Comparison of ENCODE assay signal across 23 mouse cellular contexts in genomic region chr19:58052444-58053135, GRCm38 (mm10).
DNase-seq lines count a peak whose midpoint lies in the region; ATAC-seq and TF ChIP-seq lines count a peak whose summit lies in the region.
"Had no signal": no experiment of that assay in that cellular context is flagged by ENCODE, and none has a peak within 500 bp of the region (broad histone marks: within the 10 kb centered on the region; RNA-seq: fewer than 3 reads in every experiment).

No protein-coding gene starts in this region.

- H3K36me3 ChIP-seq in hindbrain, embryonic 11.5 days (ENCODE audit: control insufficient read depth, insufficient read depth, low read length) = no peaks in the 10 kb centered on the region
- no peaks in the 10 kb centered on the region for H3K36me3 ChIP-seq in hindbrain, postnatal 0 days (ENCODE audit: insufficient read depth, low read length)
- no peaks in the 10 kb centered on the region for H3K36me3 ChIP-seq in neural tube, embryonic 11.5 days (ENCODE audit: control insufficient read depth, insufficient read depth, low read length)
- H3K36me3 ChIP-seq in neural tube, embryonic 15.5 days = no peaks in the 10 kb centered on the region
- no peaks in the 10 kb centered on the region for H3K36me3 ChIP-seq in midbrain, embryonic 14.5 days (ENCODE audit: control insufficient read depth, insufficient read depth, low read length)
- H3K36me3 ChIP-seq: forebrain, embryonic 15.5 days; heart, embryonic 13.5 days; kidney, embryonic 15.5 days; liver, embryonic 13.5 days; lung, embryonic 15.5 days had no signal

- H3K4me2 ChIP-seq in hindbrain, embryonic 11.5 days (replicated peaks; ENCODE audit: low read depth, low read length) = no peak overlapping the region
- H3K4me2 ChIP-seq in hindbrain, postnatal 0 days (ENCODE audit: low read depth, low read length) = no peak overlapping the region
- no peak overlapping the region for H3K4me2 ChIP-seq in neural tube, embryonic 11.5 days (ENCODE audit: low read depth)
- H3K4me2 ChIP-seq in neural tube, embryonic 15.5 days = no peak overlapping the region
- H3K4me2 ChIP-seq in midbrain, embryonic 14.5 days (ENCODE audit: low read length) = no peak overlapping the region
- H3K4me2 ChIP-seq: forebrain, embryonic 15.5 days; heart, embryonic 13.5 days; kidney, embryonic 15.5 days; liver, embryonic 13.5 days; lung, embryonic 15.5 days had no signal

- peak; percentile 53; the same call in 1 of the 2 replicates for ATAC-seq in hindbrain, embryonic 11.5 days (ENCODE audit: low FRiP score)
- ATAC-seq in hindbrain, postnatal 0 days = no peak
- no peak for ATAC-seq in neural tube, embryonic 11.5 days (ENCODE audit: insufficient read depth, low FRiP score, low TSS enrichment)
- no peak for ATAC-seq in neural tube, embryonic 15.5 days (ENCODE audit: low FRiP score)
- ATAC-seq in midbrain, embryonic 14.5 days (ENCODE audit: low FRiP score, low TSS enrichment) = no peak
- ATAC-seq: forebrain, embryonic 15.5 days had no signal

- no peak overlapping the region for H3K9ac ChIP-seq in hindbrain, embryonic 11.5 days (ENCODE audit: low read depth, low read length)
- no peak overlapping the region for H3K9ac ChIP-seq in hindbrain, postnatal 0 days (replicated peaks; ENCODE audit: low read length)
- no peak overlapping the region for H3K9ac ChIP-seq in neural tube, embryonic 11.5 days (ENCODE audit: low read length)
- H3K9ac ChIP-seq in neural tube, embryonic 15.5 days (replicated peaks) = no peak overlapping the region
- H3K9ac ChIP-seq in midbrain, embryonic 14.5 days (replicated peaks; ENCODE audit: low read length) = no peak overlapping the region
- H3K9ac ChIP-seq: forebrain, embryonic 15.5 days; heart, embryonic 13.5 days; kidney, embryonic 15.5 days; liver, embryonic 13.5 days; lung, embryonic 15.5 days had no signal

- H3K4me3 ChIP-seq in hindbrain, embryonic 11.5 days (ENCODE audit: low read depth, low read length) = no peak overlapping the region
- no peak overlapping the region for H3K4me3 ChIP-seq in hindbrain, postnatal 0 days (ENCODE audit: low read length)
- H3K4me3 ChIP-seq in neural tube, embryonic 11.5 days (ENCODE audit: low read depth, low read length) = no peak overlapping the region
- H3K4me3 ChIP-seq in neural tube, embryonic 15.5 days (replicated peaks) = no peak overlapping the region
- no peak overlapping the region for H3K4me3 ChIP-seq in midbrain, embryonic 14.5 days (replicated peaks; ENCODE audit: low read depth, low read length)
- H3K4me3 ChIP-seq: forebrain, embryonic 15.5 days; heart, embryonic 13.5 days; kidney, embryonic 15.5 days; left cerebral cortex, adult 2 months; liver, embryonic 13.5 days; lung, embryonic 15.5 days had no signal

- no peak for TF ChIP-seq CTCF in hindbrain, postnatal 0 days (IDR thresholded peaks at IDR 0.05; ENCODE audit: low read depth)

- no peaks in the 10 kb centered on the region for H3K27me3 ChIP-seq in hindbrain, embryonic 11.5 days (ENCODE audit: control insufficient read depth, insufficient read depth, low read length)
- H3K27me3 ChIP-seq in hindbrain, postnatal 0 days (ENCODE audit: insufficient read depth, low read length) = no peaks in the 10 kb centered on the region
- H3K27me3 ChIP-seq in neural tube, embryonic 11.5 days (ENCODE audit: control insufficient read depth, insufficient read depth, low read length) = no peaks in the 10 kb centered on the region
- H3K27me3 ChIP-seq in neural tube, embryonic 15.5 days (replicated peaks) = no peaks in the 10 kb centered on the region
- no peaks in the 10 kb centered on the region for H3K27me3 ChIP-seq in midbrain, embryonic 14.5 days (ENCODE audit: control insufficient read depth, insufficient read depth, low read length)
- H3K27me3 ChIP-seq: forebrain, embryonic 15.5 days; heart, embryonic 13.5 days; kidney, embryonic 15.5 days; liver, embryonic 13.5 days; lung, embryonic 15.5 days had no signal

- WGBS in hindbrain, embryonic 11.5 days = 58% methylated on average over 13 of the region's 13 CpGs
- WGBS in hindbrain, postnatal 0 days = 51% methylated on average over 13 of the region's 13 CpGs
- WGBS in neural tube, embryonic 11.5 days = 52% methylated on average over 13 of the region's 13 CpGs
- WGBS in neural tube, embryonic 15.5 days = 39% methylated on average over 13 of the region's 13 CpGs
- 50% methylated on average over 13 of the region's 13 CpGs for WGBS in midbrain, embryonic 14.5 days

- H3K27ac ChIP-seq in hindbrain, embryonic 11.5 days (ENCODE audit: low read depth, low read length) = peak overlapping the region; percentile 66
- H3K27ac ChIP-seq in hindbrain, postnatal 0 days = no peak overlapping the region
- peak overlapping the region; percentile 60; the same call in 1 of the 2 replicates for H3K27ac ChIP-seq in neural tube, embryonic 11.5 days (ENCODE audit: low read depth, low read length)
- no peak overlapping the region for H3K27ac ChIP-seq in neural tube, embryonic 15.5 days (replicated peaks)
- peak overlapping the region; percentile 22; the same call in 1 of the 2 replicates for H3K27ac ChIP-seq in midbrain, embryonic 14.5 days (replicated peaks; ENCODE audit: low read depth, low read length)
- H3K27ac ChIP-seq: forebrain, embryonic 15.5 days; heart, embryonic 13.5 days; kidney, embryonic 15.5 days; left cerebral cortex, adult 2 months; liver, embryonic 13.5 days; lung, embryonic 15.5 days; macrophage had no signal

- H3K9me3 ChIP-seq in hindbrain, embryonic 11.5 days (ENCODE audit: control insufficient read depth, low read length) = no peaks in the 10 kb centered on the region
- no peaks in the 10 kb centered on the region for H3K9me3 ChIP-seq in hindbrain, postnatal 0 days (ENCODE audit: low read length)
- H3K9me3 ChIP-seq in neural tube, embryonic 11.5 days (ENCODE audit: control insufficient read depth, low read length) = no peaks in the 10 kb centered on the region
- no peaks in the 10 kb centered on the region for H3K9me3 ChIP-seq in neural tube, embryonic 15.5 days (replicated peaks)
- H3K9me3 ChIP-seq in midbrain, embryonic 14.5 days (ENCODE audit: control insufficient read depth, low read length) = no peaks in the 10 kb centered on the region
- H3K9me3 ChIP-seq: forebrain, embryonic 15.5 days; heart, embryonic 13.5 days; kidney, embryonic 15.5 days; liver, embryonic 13.5 days; lung, embryonic 15.5 days had no signal

- peak; percentile 38 for DNase-seq in hindbrain, embryonic 11.5 days (ENCODE audit: low spot score)
- DNase-seq in hindbrain, postnatal 0 days (ENCODE audit: low spot score) = no peak
- DNase-seq in neural tube, embryonic 11.5 days (ENCODE audit: low spot score) = no peak
- DNase-seq in midbrain, embryonic 14.5 days = no peak
- DNase-seq in left cerebral cortex, adult 18-20 months (ENCODE audit: low spot score in 2 of 2) = no peak
- no peak for DNase-seq in layer of hippocampus, adult 9-10 months (ENCODE audit: low spot score)
- DNase-seq: adrenal gland, postnatal 10 days; cerebellum, adult 2 months; cerebellum, postnatal 25 days; kidney, adult 11 months; kidney, postnatal 4 days; layer of hippocampus, adult 9-11 months; liver, embryonic 13.5 days; right cerebral cortex, adult 18-20 months; right cerebral cortex, postnatal 4 days; thymus, postnatal 14 days had no signal

- H3K4me1 ChIP-seq in hindbrain, embryonic 11.5 days (replicated peaks; ENCODE audit: control insufficient read depth, insufficient read depth, low read length) = no peaks in the 10 kb centered on the region
- no peaks in the 10 kb centered on the region for H3K4me1 ChIP-seq in hindbrain, postnatal 0 days (ENCODE audit: insufficient read depth, low read length)
- H3K4me1 ChIP-seq in neural tube, embryonic 11.5 days (ENCODE audit: control insufficient read depth, insufficient read depth, low read length) = peaks cover 4% of the 10 kb centered on the region; the same call in 1 of the 2 replicates
- peaks cover 15% of the 10 kb centered on the region; the same call in 1 of the 2 replicates for H3K4me1 ChIP-seq in neural tube, embryonic 15.5 days
- H3K4me1 ChIP-seq in midbrain, embryonic 14.5 days (ENCODE audit: control insufficient read depth, insufficient read depth, low read length) = peaks cover 5% of the 10 kb centered on the region; the same call in 1 of the 2 replicates
- H3K4me1 ChIP-seq: forebrain, embryonic 15.5 days; kidney, embryonic 15.5 days; liver, embryonic 13.5 days; lung, embryonic 15.5 days had no signal

Comparison
In these comparisons a context has a peak if more than half of its experiments do, and no peak if none do; other contexts are left out.
1. H3K27ac ChIP-seq: peak in hindbrain, embryonic 11.5 days (single experiment), neural tube, embryonic 11.5 days (single experiment) and midbrain, embryonic 14.5 days (single experiment); none in hindbrain, postnatal 0 days (single experiment) and neural tube, embryonic 15.5 days (single experiment).